Mouse (Mus musculus): ENCODE measurements around the gene Ablim1. TPM values are rescaled to one million over a fixed set of nuclear protein-coding genes. Genes with fewer than 3 reads are reported as not detected.

Ablim1 gene
- total RNA-seq, 4 experiments from 2014 or later = 80.6 to 97.1 (median 86.4) TPM

GRCm38 (mm10) chr19:57191109-57191508 is 123.6 kb downstream of the Ablim1 start:
- no peak for DNase-seq (ENCODE audit: low spot score in 2 of 2)

- no peak for DNase-seq (ENCODE audit: low spot score in 2 of 2)
These were observed 125.3 kb downstream of the Ablim1 start for GRCm38 (mm10) chr19:57189427-57189826.

GRCm38 (mm10) chr19:57188553-57188952 is 126.2 kb downstream of the Ablim1 start:
- DNase-seq (ENCODE audit: low spot score in 2 of 2) = no peak

- DNase-seq (ENCODE audit: low spot score in 2 of 2) = no peak
These were observed 129.7 kb downstream of the Ablim1 start for GRCm38 (mm10) chr19:57185021-57185420.

GRCm38 (mm10) chr19:57182938-57183720 is 131.6 kb downstream of the Ablim1 start:
- DNase-seq (ENCODE audit: low spot score in 2 of 2) = no peak

- no peak for DNase-seq (ENCODE audit: low spot score in 2 of 2)
These were observed 132.7 kb downstream of the Ablim1 start for GRCm38 (mm10) chr19:57181852-57182528.

- no peak for DNase-seq (ENCODE audit: low spot score in 2 of 2)
These were observed 133.4 kb downstream of the Ablim1 start for GRCm38 (mm10) chr19:57181317-57181716.

GRCm38 (mm10) chr19:57180908-57181307 is 133.8 kb downstream of the Ablim1 start:
- DNase-seq (ENCODE audit: low spot score in 2 of 2) = no peak

GRCm38 (mm10) chr19:57180333-57180732 is 134.4 kb downstream of the Ablim1 start:
- DNase-seq (ENCODE audit: low spot score in 2 of 2) = no peak

- DNase-seq (ENCODE audit: low spot score in 2 of 2) = no peak
These were observed 135.4 kb downstream of the Ablim1 start for GRCm38 (mm10) chr19:57179269-57179668.

- DNase-seq (ENCODE audit: low spot score in 2 of 2) = no peak
These were observed 137.4 kb downstream of the Ablim1 start for GRCm38 (mm10) chr19:57177334-57177733.

- DNase-seq (ENCODE audit: low spot score in 2 of 2) = no peak
These were observed 139.6 kb downstream of the Ablim1 start for GRCm38 (mm10) chr19:57175077-57175476.

GRCm38 (mm10) chr19:57174541-57174940 is 140.2 kb downstream of the Ablim1 start:
- DNase-seq (ENCODE audit: low spot score in 2 of 2) = no peak

- DNase-seq (ENCODE audit: low spot score in 2 of 2) = no peak
These were observed 140.7 kb downstream of the Ablim1 start for GRCm38 (mm10) chr19:57174045-57174444.

- no peak for DNase-seq (ENCODE audit: low spot score in 2 of 2)
These were observed 142.4 kb downstream of the Ablim1 start for GRCm38 (mm10) chr19:57172321-57172720.

GRCm38 (mm10) chr19:57170880-57171279 is 143.8 kb downstream of the Ablim1 start:
- DNase-seq (ENCODE audit: low spot score in 2 of 2) = no peak

GRCm38 (mm10) chr19:57169485-57169884 is 145.2 kb downstream of the Ablim1 start:
- DNase-seq (ENCODE audit: low spot score in 2 of 2) = no peak

- DNase-seq (ENCODE audit: low spot score in 2 of 2) = no peak
These were observed 147.0 kb downstream of the Ablim1 start for GRCm38 (mm10) chr19:57167721-57168120.

GRCm38 (mm10) chr19:57164882-57165281 is 149.8 kb downstream of the Ablim1 start:
- no peak for DNase-seq (ENCODE audit: low spot score in 2 of 2)

GRCm38 (mm10) chr19:57163315-57163714 is 151.4 kb downstream of the Ablim1 start:
- no peak for DNase-seq (ENCODE audit: low spot score in 2 of 2)

- DNase-seq (ENCODE audit: low spot score in 2 of 2) = no peak
These were observed 152.6 kb downstream of the Ablim1 start for GRCm38 (mm10) chr19:57161978-57162727.
